Comparison of ENCODE assay signal across 25 mouse cellular contexts in the genomic region with DNA sequence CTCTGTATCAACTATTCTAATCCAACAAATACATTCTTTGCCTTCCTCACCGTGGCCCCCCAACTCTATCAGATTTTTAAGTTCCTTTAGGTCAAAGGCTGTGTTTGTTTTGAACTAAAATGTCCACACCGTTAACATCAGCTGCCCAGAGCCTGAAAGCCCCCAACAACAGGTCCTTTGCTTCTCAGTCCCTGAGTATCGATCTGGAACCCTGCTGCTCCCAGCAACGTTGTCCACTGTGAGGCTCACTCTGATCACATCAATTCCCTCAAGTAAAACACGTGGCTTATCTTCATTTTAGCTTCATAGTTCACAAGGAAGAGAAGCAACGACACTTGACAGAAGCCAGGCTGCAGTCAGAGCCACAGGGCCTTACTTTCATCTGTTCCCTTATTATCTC.
"Had no signal": no experiment of that assay in that cellular context is flagged by ENCODE, and none has a peak within 500 bp of the region (broad histone marks: within the 10 kb centered on the region; RNA-seq: fewer than 3 reads in every experiment).

No protein-coding gene starts in this region.

- H3K27me3 ChIP-seq: intestine, embryonic 15.5 days; limb, embryonic 13.5 days; limb, embryonic 15.5 days; liver, embryonic 12.5 days had no signal

- H3K27ac ChIP-seq: hindbrain, embryonic 12.5 days; hindbrain, embryonic 14.5 days; intestine, embryonic 15.5 days; limb, embryonic 13.5 days; limb, embryonic 15.5 days; liver, embryonic 12.5 days; liver, embryonic 14.5 days had no signal

- DNase-seq: gastrocnemius, postnatal 10 days; gastrocnemius, postnatal 25 days; heart, postnatal 10 days; heart, postnatal 4 days; kidney, adult 18-20 months; kidney, adult 8-10 months; kidney, postnatal 10 days; kidney, postnatal 25 days; kidney, postnatal 4 days; layer of hippocampus, adult 9-11 months; layer of hippocampus, postnatal 36 days; left cerebral cortex, postnatal 4 days had no signal

- ATAC-seq: forebrain, embryonic 16.5 days; hindbrain, embryonic 16.5 days; inflammation-experienced regulatory T-cells, adult 6 months; intestine, embryonic 15.5 days; intestine, postnatal 0 days; liver, embryonic 12.5 days had no signal

- H3K9me3 ChIP-seq: hindbrain, embryonic 10.5 days; hindbrain, embryonic 12.5 days; intestine, embryonic 15.5 days; limb, embryonic 13.5 days; limb, embryonic 15.5 days; liver, embryonic 12.5 days had no signal

- H3K4me3 ChIP-seq: hindbrain, embryonic 10.5 days; hindbrain, embryonic 12.5 days; intestine, embryonic 15.5 days; limb, embryonic 13.5 days; limb, embryonic 15.5 days; liver, embryonic 12.5 days had no signal

- H3K9ac ChIP-seq: hindbrain, embryonic 12.5 days; hindbrain, embryonic 14.5 days; intestine, embryonic 15.5 days; limb, embryonic 13.5 days; limb, embryonic 15.5 days; liver, embryonic 12.5 days; liver, embryonic 14.5 days had no signal

- H3K36me3 ChIP-seq: hindbrain, embryonic 10.5 days; hindbrain, embryonic 12.5 days; intestine, embryonic 15.5 days; limb, embryonic 13.5 days; limb, embryonic 15.5 days; liver, embryonic 12.5 days had no signal

- H3K4me2 ChIP-seq: heart, embryonic 11.5 days; hindbrain, embryonic 12.5 days; hindbrain, embryonic 14.5 days; intestine, embryonic 15.5 days; limb, embryonic 13.5 days; limb, embryonic 15.5 days; liver, embryonic 12.5 days had no signal
